Mouse (Mus musculus) brain, embryonic 14.5 days (tissue): ENCODE measurements around the gene Hs3st3b1.

Source experiments
- CTCF ChIP-seq: fragments of 200-500 bp; IDR thresholded peaks from 2 replicates; pipeline ENCODE4 v1.5.1; 2012; ENCODE audit warnings: inconsistent platforms, mild to moderate bottlenecking, moderate library complexity, borderline replicate concordance; ENCODE audit not compliant: insufficient read depth, insufficient read length; ENCODE audit errors: extremely low read depth
- POLR2A ChIP-seq: fragments of 200-500 bp; IDR thresholded peaks from 2 replicates; pipeline ENCODE4 v1.6.1; 2012; ENCODE audit warnings: mild to moderate bottlenecking, inconsistent platforms, borderline replicate concordance; ENCODE audit not compliant: poor library complexity, insufficient read depth, insufficient read length, severe bottlenecking; ENCODE audit errors: extremely low read depth

DNA sequence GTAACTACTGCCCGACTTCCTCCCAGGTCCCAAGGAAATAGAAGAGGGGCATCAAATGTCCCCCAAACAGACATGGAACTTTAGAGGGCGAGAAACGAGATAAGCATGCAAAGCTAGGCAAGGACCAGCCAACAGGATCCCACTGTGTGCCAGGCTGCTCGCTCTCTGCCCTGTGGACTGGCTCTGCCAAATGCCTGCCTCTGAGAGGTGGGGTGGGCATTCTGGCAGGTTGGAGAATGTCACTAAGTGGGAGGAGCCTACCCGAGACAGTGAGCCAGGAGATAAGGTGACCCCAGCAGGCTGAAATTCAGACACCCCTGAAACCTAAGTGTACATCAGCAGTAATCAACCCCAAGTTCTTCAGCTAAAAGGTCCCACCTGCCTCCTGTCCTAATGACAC is 11.1 kb downstream of the Hs3st3b1 start:
- no peak for TF ChIP-seq POLR2A
- TF ChIP-seq CTCF: no peak
